Mouse (Mus musculus) brain, adult 10 weeks (tissue): ENCODE measurements around the gene Itpkb. TPM values are rescaled to one million over a fixed set of nuclear protein-coding genes. Genes with fewer than 3 reads are reported as not detected.

ENCODE experiments used
- polyA plus RNA-seq: library from polyadenylated mRNA; stranded (reverse); fragments of 350-450 nt; fragmentation: Illumina TruSeq; extraction: RNeasy Lipid Tissue Mini Kit (QIAGEN cat#74804); gene quantifications from one replicate; pipeline ENCODE4 v1.2.3, GENCODE M21; 2015; ENCODE audit warnings: low read depth, low replicate concordance

The Itpkb gene
- 18.2 TPM for polyA plus RNA-seq

GRCm38 (mm10) chr1:180330145-180330706 is at the start of gene Itpkb:
Gene Itpkb, plus strand, starts transcription at chr1:180330485.

Other genes starting within 250 kb of the Itpkb start
- gene Coq8a, start 130.9 kb upstream of the Itpkb start, polyA plus RNA-seq: 44.3 TPM
- gene Psen2, start 67.0 kb upstream of the Itpkb start, polyA plus RNA-seq: 18.3 TPM
- gene Stum, start 153.0 kb downstream of the Itpkb start, polyA plus RNA-seq: 101 TPM
- 47.4 TPM for gene Parp1, start 238.4 kb downstream of the Itpkb start, polyA plus RNA-seq